Mouse (Mus musculus): ENCODE measurements around the gene Fam161b. TPM values are rescaled to one million over a fixed set of nuclear protein-coding genes. Genes with fewer than 3 reads are reported as not detected.
"Not testable (repeated sequence)": the region's sequence is repeated elsewhere in the genome, so short reads cannot be mapped to it uniquely, and the experiment has no call there.

The Fam161b gene
- polyA plus RNA-seq, 1 experiment from 2014 or later = 1.4 TPM

- Histone ChIP-seq H3K27ac (replicated peaks) (no peak overlapping the region), H3K9ac (no peak overlapping the region), H3K9me3 (replicated peaks) (no peaks in the 10 kb centered on the region), H3K27me3 (no peaks in the 10 kb centered on the region), H3K36me3 (replicated peaks) (peaks cover 64% of the 10 kb centered on the region), H3K4me2 (no peak overlapping the region), H3K4me3 (replicated peaks) (no peak overlapping the region), H3K4me1 (replicated peaks) (no peaks in the 10 kb centered on the region)
- no peak for ATAC-seq (ENCODE audit: insufficient read depth)
- 70% methylated on average over 6 of the region's 6 CpGs for WGBS (ENCODE audit: insufficient replicate concordance)
These were observed 12.3 kb upstream of the Fam161b start for GRCm38 (mm10) chr12:84373831-84374481.

- H3K4me3 ChIP-seq (replicated peaks) = no peak overlapping the region
- H3K27me3 ChIP-seq = no peaks in the 10 kb centered on the region
- H3K27ac ChIP-seq (replicated peaks) = no peak overlapping the region
- H3K4me2 ChIP-seq = no peak overlapping the region
- ATAC-seq (ENCODE audit: insufficient read depth) = no peak
- WGBS (ENCODE audit: insufficient replicate concordance) = 83% methylated on average over 5 of the region's 5 CpGs
- H3K4me1 ChIP-seq (replicated peaks) = peaks cover 7% of the 10 kb centered on the region
- H3K9me3 ChIP-seq (replicated peaks) = no peaks in the 10 kb centered on the region
- no peak overlapping the region for H3K9ac ChIP-seq
- peaks cover 81% of the 10 kb centered on the region for H3K36me3 ChIP-seq (replicated peaks)
These were observed 10.0 kb upstream of the Fam161b start for GRCm38 (mm10) chr12:84371647-84372046.

DNA sequence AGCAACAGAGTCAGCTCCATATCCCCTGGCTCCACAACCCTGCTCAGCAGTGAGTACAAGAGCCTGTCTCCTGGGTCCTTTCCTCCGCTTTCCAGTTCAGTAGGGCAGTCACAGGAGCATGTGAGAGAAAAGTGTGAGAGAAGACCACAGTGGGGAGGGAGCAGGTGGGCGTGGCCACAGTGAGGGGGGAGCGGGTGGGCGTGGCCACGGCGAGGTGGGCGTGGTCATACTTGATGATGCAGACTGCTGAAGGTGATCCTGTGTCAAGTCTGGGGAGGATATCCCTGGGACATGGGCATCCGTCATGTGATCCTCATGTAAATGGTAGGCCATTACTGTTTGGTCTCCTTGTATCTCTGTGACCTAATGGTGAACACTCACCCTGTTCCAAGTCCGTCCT, 5.3 kb upstream of the Fam161b start:
- Histone ChIP-seq H3K4me1 (replicated peaks) (peaks cover 30% of the 10 kb centered on the region), H3K36me3 (replicated peaks) (peaks cover 50% of the 10 kb centered on the region), H3K9ac (no peak overlapping the region), H3K9me3 (replicated peaks) (no peaks in the 10 kb centered on the region), H3K27me3 (no peaks in the 10 kb centered on the region), H3K27ac (replicated peaks) (no peak overlapping the region), H3K4me2 (no peak overlapping the region), H3K4me3 (replicated peaks) (no peak overlapping the region)
- ATAC-seq (ENCODE audit: insufficient read depth) = no peak
- 50% methylated on average over 9 of the region's 9 CpGs for WGBS (ENCODE audit: insufficient replicate concordance)

GRCm38 (mm10) chr12:84365137-84365536, 3.5 kb upstream of the Fam161b start:
- no peak overlapping the region for H3K27ac ChIP-seq (replicated peaks)
- H3K27me3 ChIP-seq = no peaks in the 10 kb centered on the region
- WGBS (ENCODE audit: insufficient replicate concordance) = 81% methylated on average over 6 of the region's 6 CpGs
- H3K4me1 ChIP-seq (replicated peaks) = peaks cover 41% of the 10 kb centered on the region
- no peak overlapping the region for H3K9ac ChIP-seq
- ATAC-seq (ENCODE audit: insufficient read depth) = no peak
- no peak overlapping the region for H3K4me2 ChIP-seq
- peaks cover 32% of the 10 kb centered on the region for H3K36me3 ChIP-seq (replicated peaks)
- no peak overlapping the region for H3K4me3 ChIP-seq (replicated peaks)
- H3K9me3 ChIP-seq (replicated peaks) = no peaks in the 10 kb centered on the region

- 72% methylated on average over 9 of the region's 9 CpGs for WGBS (ENCODE audit: insufficient replicate concordance)
- no peaks in the 10 kb centered on the region for H3K9me3 ChIP-seq (replicated peaks)
- no peak overlapping the region for H3K4me2 ChIP-seq
- H3K27ac ChIP-seq (replicated peaks) = no peak overlapping the region
- peaks cover 50% of the 10 kb centered on the region for H3K4me1 ChIP-seq (replicated peaks)
- H3K9ac ChIP-seq = no peak overlapping the region
- H3K27me3 ChIP-seq = no peaks in the 10 kb centered on the region
- peaks cover 24% of the 10 kb centered on the region for H3K36me3 ChIP-seq (replicated peaks)
- H3K4me3 ChIP-seq (replicated peaks) = no peak overlapping the region
- ATAC-seq (ENCODE audit: insufficient read depth) = no peak
These were observed 2.7 kb upstream of the Fam161b start for GRCm38 (mm10) chr12:84364291-84364690.

- no peak for ATAC-seq (ENCODE audit: insufficient read depth)
- H3K9ac ChIP-seq = no peak overlapping the region
- no peaks in the 10 kb centered on the region for H3K27me3 ChIP-seq
- peak overlapping the region; percentile 93 for H3K4me2 ChIP-seq
- H3K9me3 ChIP-seq (replicated peaks) = no peaks in the 10 kb centered on the region
- no peak overlapping the region for H3K27ac ChIP-seq (replicated peaks)
- 28% methylated on average over 2 of the region's 2 CpGs for WGBS (ENCODE audit: insufficient replicate concordance)
- peaks cover 64% of the 10 kb centered on the region for H3K4me1 ChIP-seq (replicated peaks)
- peak overlapping the region; percentile 87 for H3K4me3 ChIP-seq (replicated peaks)
- peaks cover 11% of the 10 kb centered on the region for H3K36me3 ChIP-seq (replicated peaks)
These were observed 1.2 kb upstream of the Fam161b start for GRCm38 (mm10) chr12:84362872-84363271.

DNA sequence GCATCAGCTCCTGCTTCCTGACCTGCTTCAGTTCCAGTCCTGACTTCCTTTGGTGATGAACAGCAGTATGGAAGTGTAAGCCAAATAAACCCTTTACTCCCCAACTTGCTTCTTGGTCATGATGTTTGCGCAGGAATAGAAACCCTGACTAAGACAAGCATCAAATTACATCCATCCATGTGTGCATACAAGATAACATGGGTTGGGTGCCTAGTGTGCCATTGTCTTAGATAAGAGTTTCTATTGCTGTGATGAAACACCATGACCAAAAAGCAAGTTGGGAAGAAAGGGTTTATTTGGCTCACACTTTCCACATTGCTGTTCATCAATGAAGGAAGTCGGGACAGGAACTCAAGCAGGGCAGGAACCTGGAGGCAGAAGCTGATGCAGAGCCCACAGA, 2.9 kb downstream of the Fam161b start:
- H3K4me1 ChIP-seq (replicated peaks) = peaks cover 57% of the 10 kb centered on the region
- peaks cover 16% of the 10 kb centered on the region; the same call in 1 of the 2 replicates for H3K36me3 ChIP-seq (replicated peaks)
- not testable (repeated sequence) for H3K4me3 ChIP-seq (replicated peaks); H3K9me3 ChIP-seq (replicated peaks); H3K27me3 ChIP-seq; ATAC-seq (ENCODE audit: insufficient read depth); H3K9ac ChIP-seq
- H3K4me2 ChIP-seq = peak overlapping the region; percentile 53
- WGBS (ENCODE audit: insufficient replicate concordance) = 29% methylated on average over 2 of the region's 2 CpGs
- H3K27ac ChIP-seq (replicated peaks) = peak overlapping the region; percentile 75

- Histone ChIP-seq H3K4me1 (replicated peaks) (no peaks in the 10 kb centered on the region), H3K4me2 (no peak overlapping the region), H3K4me3 (replicated peaks) (no peak overlapping the region), H3K27ac (replicated peaks) (no peak overlapping the region), H3K9ac (no peak overlapping the region), H3K36me3 (replicated peaks) (peaks cover 42% of the 10 kb centered on the region), H3K9me3 (replicated peaks) (no peaks in the 10 kb centered on the region), H3K27me3 (no peaks in the 10 kb centered on the region)
- WGBS (ENCODE audit: insufficient replicate concordance) = 42% methylated on average over 2 of the region's 2 CpGs
- ATAC-seq (ENCODE audit: insufficient read depth) = no peak; the same call in 1 of the 2 replicates
These were observed 14.4 kb downstream of the Fam161b start for GRCm38 (mm10) chr12:84347192-84347591.

- H3K9ac ChIP-seq = no peak overlapping the region
- ATAC-seq (ENCODE audit: insufficient read depth) = no peak
- H3K27ac ChIP-seq (replicated peaks) = no peak overlapping the region
- H3K4me1 ChIP-seq (replicated peaks) = no peaks in the 10 kb centered on the region
- peaks cover 92% of the 10 kb centered on the region for H3K36me3 ChIP-seq (replicated peaks)
- no peak overlapping the region for H3K4me3 ChIP-seq (replicated peaks)
- 42% methylated on average over 11 of the region's 11 CpGs for WGBS (ENCODE audit: insufficient replicate concordance)
- no peak overlapping the region for H3K4me2 ChIP-seq
- no peaks in the 10 kb centered on the region for H3K9me3 ChIP-seq (replicated peaks)
- no peaks in the 10 kb centered on the region for H3K27me3 ChIP-seq
These were observed 24.5 kb downstream of the Fam161b start for GRCm38 (mm10) chr12:84336963-84337625.

- Histone ChIP-seq H3K27ac (replicated peaks) (no peak overlapping the region), H3K36me3 (replicated peaks) (peaks cover 78% of the 10 kb centered on the region), H3K9me3 (replicated peaks) (no peaks in the 10 kb centered on the region), H3K9ac (no peak overlapping the region), H3K4me1 (replicated peaks) (no peaks in the 10 kb centered on the region; the same call in 1 of the 2 replicates), H3K4me3 (replicated peaks) (no peak overlapping the region), H3K4me2 (no peak overlapping the region), H3K27me3 (no peaks in the 10 kb centered on the region)
- no peak for ATAC-seq (ENCODE audit: insufficient read depth)
- 68% methylated on average over 4 of the region's 4 CpGs for WGBS (ENCODE audit: insufficient replicate concordance)
These were observed 34.5 kb downstream of the Fam161b start for GRCm38 (mm10) chr12:84327111-84327512.

- Histone ChIP-seq H3K4me1 (replicated peaks) (peaks cover 45% of the 10 kb centered on the region), H3K27me3 (no peaks in the 10 kb centered on the region), H3K27ac (replicated peaks) (peak within 1 kb of the TSS; percentile 90), H3K9me3 (replicated peaks) (no peaks in the 10 kb centered on the region), H3K4me2 (peak within 1 kb of the TSS; percentile 91), H3K9ac (peak within 1 kb of the TSS; percentile 99), H3K4me3 (replicated peaks) (peak within 1 kb of the TSS; percentile 95), H3K36me3 (replicated peaks) (0 out of 2 replicates have a peak, but pooled peaks cover 13% of the 10 kb centered on the region)
- under 1% methylated on average over 76 of the region's 77 CpGs for WGBS (ENCODE audit: insufficient replicate concordance)
- peak; percentile 86 for ATAC-seq (ENCODE audit: insufficient read depth)
These were observed 44.7 kb downstream of the Fam161b start, which contains the start of gene Zfp410 for GRCm38 (mm10) chr12:84316721-84317621. Zfp410 (plus strand) TSS chr12:84316852.
